Mouse (Mus musculus) bone marrow macrophage, adult 2 months (primary cell): ENCODE results near the gene Atrip.

Source experiments
- CTCF ChIP-seq: IDR thresholded peaks from 2 replicates; pipeline ENCODE4 v1.5.1; 2012; ENCODE audit warnings: low read depth, mild to moderate bottlenecking, low read length, moderate library complexity
- POLR2A ChIP-seq: IDR thresholded peaks from 2 replicates; pipeline ENCODE4 v1.6.1; 2012; ENCODE audit warnings: mild to moderate bottlenecking, low read depth, low read length, borderline replicate concordance

DNA sequence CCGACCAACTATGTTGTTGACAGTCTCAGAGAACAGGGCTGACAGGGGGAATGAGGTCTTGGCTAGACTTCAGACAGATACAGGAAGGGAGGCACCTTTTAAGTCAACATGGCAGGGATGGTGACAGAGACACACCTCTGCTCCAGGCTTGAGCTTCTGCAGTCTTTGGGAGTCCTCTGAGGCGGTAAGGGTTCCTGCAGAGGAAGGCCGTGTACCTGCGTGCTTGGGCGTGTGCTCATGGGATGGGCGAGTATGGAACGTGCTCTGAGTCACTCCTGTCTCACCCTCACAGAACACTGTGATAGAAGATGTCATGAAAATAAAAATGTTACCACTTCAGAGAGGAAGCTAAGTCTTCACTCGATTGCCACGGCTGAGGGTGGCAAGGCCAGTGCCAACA, 45.6 kb upstream of the Atrip start:
- TF ChIP-seq CTCF: no peak
- no peak for TF ChIP-seq POLR2A
